ENCODE assay signal across 17 mouse cellular contexts in the genomic region with DNA sequence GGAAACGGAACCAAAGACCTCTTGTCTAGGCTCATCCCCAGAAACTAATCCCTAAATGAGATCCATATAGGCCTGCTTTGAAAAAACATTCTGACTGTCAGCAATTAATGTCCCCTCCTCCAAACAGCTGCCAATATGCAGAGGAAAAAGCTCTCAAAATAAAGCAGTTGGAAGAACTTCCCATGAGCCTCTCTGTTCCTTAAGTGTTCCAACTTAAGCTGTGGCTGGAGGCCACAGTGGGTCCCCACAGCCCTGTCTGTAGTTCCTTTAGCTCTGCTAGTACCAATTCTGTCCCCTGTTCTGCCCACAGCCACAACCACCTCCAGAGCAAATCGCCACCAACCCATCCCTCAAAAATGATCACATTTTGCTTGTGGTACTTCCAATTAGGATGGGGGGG. TPM values are rescaled to one million over a fixed set of nuclear protein-coding genes. Genes with fewer than 3 reads are reported as not detected.
DNase-seq lines count a peak whose midpoint lies in the region; ATAC-seq and TF ChIP-seq lines count a peak whose summit lies in the region.
"Had no signal": no experiment of that assay in that cellular context is flagged by ENCODE, and none has a peak within 500 bp of the region (broad histone marks: within the 10 kb centered on the region; RNA-seq: fewer than 3 reads in every experiment).

No protein-coding gene starts in this region.

- no peaks in the 10 kb centered on the region for H3K36me3 ChIP-seq in intestine, embryonic 15.5 days
- H3K36me3 ChIP-seq in intestine, postnatal 0 days (ENCODE audit: control insufficient read depth, insufficient read depth) = no peaks in the 10 kb centered on the region
- no peaks in the 10 kb centered on the region for H3K36me3 ChIP-seq in embryonic facial prominence, embryonic 14.5 days (ENCODE audit: control insufficient read depth, insufficient read depth, low read length)
- H3K36me3 ChIP-seq in limb, embryonic 14.5 days (ENCODE audit: control insufficient read depth, insufficient read depth, low read length) = peaks cover 4% of the 10 kb centered on the region
- H3K36me3 ChIP-seq: embryonic facial prominence, embryonic 12.5 days; hindbrain, embryonic 12.5 days; midbrain, embryonic 13.5 days had no signal

- 82% methylated on average over 2 of the region's 2 CpGs for WGBS in intestine, embryonic 15.5 days
- WGBS in intestine, postnatal 0 days = 75% methylated on average over 2 of the region's 2 CpGs
- WGBS in embryonic facial prominence, embryonic 14.5 days = 38% methylated on average over 2 of the region's 2 CpGs
- WGBS in limb, embryonic 14.5 days = 63% methylated on average over 2 of the region's 2 CpGs

- DNase-seq in NIH3T3 (ENCODE audit: low read depth) = peak; percentile 12
- peak; percentile 86 for DNase-seq in embryonic facial prominence, embryonic 14.5 days (ENCODE audit: low spot score)
- no peak for DNase-seq in limb, embryonic 14.5 days (ENCODE audit: low spot score)
- DNase-seq in embryo, embryonic 10.5 days (ENCODE audit: low spot score) = no peak
- DNase-seq in right cerebral cortex, postnatal 10 days (ENCODE audit: low spot score in 2 of 2) = no peak
- DNase-seq: adrenal gland, adult 8-10 months; cerebellum, adult 9-10 months; heart, adult 11 months; heart, postnatal 14 days; kidney, postnatal 36 days; liver, postnatal 0 days had no signal

- H3K4me2 ChIP-seq in intestine, embryonic 15.5 days (replicated peaks) = no peak overlapping the region
- H3K4me2 ChIP-seq in intestine, postnatal 0 days (replicated peaks; ENCODE audit: low read depth) = no peak overlapping the region
- H3K4me2 ChIP-seq in embryonic facial prominence, embryonic 14.5 days (ENCODE audit: low read depth, low read length) = no peak overlapping the region
- H3K4me2 ChIP-seq in limb, embryonic 14.5 days (replicated peaks; ENCODE audit: low read depth, low read length, severe bottlenecking) = no peak overlapping the region
- H3K4me2 ChIP-seq: embryonic facial prominence, embryonic 12.5 days; heart, embryonic 12.5 days; hindbrain, embryonic 12.5 days; midbrain, embryonic 13.5 days had no signal

- 0 out of 2 replicates have a peak, but pooled peaks cover 5% of the 10 kb centered on the region for H3K4me1 ChIP-seq in intestine, embryonic 15.5 days (replicated peaks)
- no peaks in the 10 kb centered on the region for H3K4me1 ChIP-seq in intestine, postnatal 0 days (replicated peaks; ENCODE audit: control insufficient read depth, insufficient read depth, low read length)
- H3K4me1 ChIP-seq in embryonic facial prominence, embryonic 14.5 days (ENCODE audit: control insufficient read depth, insufficient read depth, low read length) = peaks cover 81% of the 10 kb centered on the region
- peaks cover 66% of the 10 kb centered on the region for H3K4me1 ChIP-seq in limb, embryonic 14.5 days (ENCODE audit: control insufficient read depth, insufficient read depth, low read length)

- no peak overlapping the region for H3K4me3 ChIP-seq in intestine, embryonic 15.5 days (replicated peaks)
- H3K4me3 ChIP-seq in intestine, postnatal 0 days (ENCODE audit: low read depth, low read length) = no peak overlapping the region
- no peak overlapping the region for H3K4me3 ChIP-seq in embryonic facial prominence, embryonic 14.5 days (ENCODE audit: low read depth, low read length)
- H3K4me3 ChIP-seq in limb, embryonic 14.5 days (replicated peaks; ENCODE audit: low read length) = no peak overlapping the region
- H3K4me3 ChIP-seq: embryonic facial prominence, embryonic 12.5 days; heart, embryonic 12.5 days; hindbrain, embryonic 12.5 days; midbrain, embryonic 13.5 days had no signal

- no peaks in the 10 kb centered on the region for H3K9me3 ChIP-seq in intestine, embryonic 15.5 days
- H3K9me3 ChIP-seq in intestine, postnatal 0 days (ENCODE audit: control insufficient read depth) = no peaks in the 10 kb centered on the region
- H3K9me3 ChIP-seq in embryonic facial prominence, embryonic 14.5 days (ENCODE audit: control insufficient read depth, low read length) = no peaks in the 10 kb centered on the region
- H3K9me3 ChIP-seq in limb, embryonic 14.5 days (ENCODE audit: control insufficient read depth, low read length) = no peaks in the 10 kb centered on the region
- H3K9me3 ChIP-seq: embryonic facial prominence, embryonic 12.5 days; heart, embryonic 12.5 days; hindbrain, embryonic 12.5 days; midbrain, embryonic 13.5 days had no signal

- no peak overlapping the region for H3K9ac ChIP-seq in intestine, embryonic 15.5 days
- H3K9ac ChIP-seq in intestine, postnatal 0 days (ENCODE audit: low read depth, low read length) = no peak overlapping the region
- H3K9ac ChIP-seq in embryonic facial prominence, embryonic 14.5 days (ENCODE audit: low read depth, low read length) = no peak overlapping the region
- no peak overlapping the region for H3K9ac ChIP-seq in limb, embryonic 14.5 days (ENCODE audit: low read depth, low read length, severe bottlenecking)
- H3K9ac ChIP-seq: heart, embryonic 12.5 days; hindbrain, embryonic 12.5 days; liver, postnatal 0 days; midbrain, embryonic 13.5 days had no signal

- TF ChIP-seq CTCF in intestine, postnatal 0 days (IDR thresholded peaks at IDR 0.05; ENCODE audit: low read depth) = no peak

- no peaks in the 10 kb centered on the region for H3K27me3 ChIP-seq in intestine, embryonic 15.5 days (replicated peaks)
- H3K27me3 ChIP-seq in intestine, postnatal 0 days (replicated peaks; ENCODE audit: control insufficient read depth, insufficient read depth, low read length) = no peaks in the 10 kb centered on the region
- H3K27me3 ChIP-seq in embryonic facial prominence, embryonic 14.5 days (replicated peaks; ENCODE audit: control insufficient read depth, insufficient read depth, low read length) = no peaks in the 10 kb centered on the region
- no peaks in the 10 kb centered on the region for H3K27me3 ChIP-seq in limb, embryonic 14.5 days (ENCODE audit: control insufficient read depth, insufficient read depth, low read length)
- H3K27me3 ChIP-seq: embryonic facial prominence, embryonic 12.5 days; heart, embryonic 12.5 days; hindbrain, embryonic 12.5 days; midbrain, embryonic 13.5 days had no signal

- no peak for ATAC-seq in intestine, embryonic 15.5 days
- ATAC-seq in intestine, postnatal 0 days = no peak
- ATAC-seq in embryonic facial prominence, embryonic 14.5 days (ENCODE audit: low read depth) = no peak
- ATAC-seq in limb, embryonic 14.5 days (ENCODE audit: low FRiP score, low read depth) = no peak
- ATAC-seq: liver, postnatal 0 days; midbrain, embryonic 13.5 days had no signal

- H3K27ac ChIP-seq in intestine, embryonic 15.5 days = 0 out of 2 replicates have a peak overlapping the region, but pooled peaks have one; percentile 7
- no peak overlapping the region for H3K27ac ChIP-seq in intestine, postnatal 0 days (ENCODE audit: low read depth, low read length)
- peak overlapping the region; percentile 69; the same call in 1 of the 2 replicates for H3K27ac ChIP-seq in embryonic facial prominence, embryonic 14.5 days (replicated peaks; ENCODE audit: low read depth, low read length)
- H3K27ac ChIP-seq in limb, embryonic 14.5 days (replicated peaks; ENCODE audit: low read depth, low read length) = peak overlapping the region; percentile 49
- H3K27ac ChIP-seq: hindbrain, embryonic 12.5 days; midbrain, embryonic 13.5 days had no signal

- no peak for TF ChIP-seq POLR2A in limb, embryonic 14.5 days (IDR thresholded peaks at IDR 0.05; ENCODE audit: borderline replicate concordance, extremely low read depth, insufficient read depth, insufficient read length)

RNA-seq across cellular contexts. Expression of gene Rbfox2, which starts 10.2 kb away (rescaled TPM):
- polyA plus RNA-seq in intestine, embryonic 15.5 days (2015; fragmentation: Nextera tagmentation; extraction: Ambion mirVana) = 42.6 and 44.8 TPM in 2 replicates
- 16.8 and 20.3 TPM in 2 replicates for polyA plus RNA-seq in intestine, postnatal 0 days (2015; fragmentation: Nextera tagmentation; extraction: Ambion mirVana)
- 97.4 and 107 TPM in 2 replicates for polyA plus RNA-seq in embryonic facial prominence, embryonic 14.5 days (2014; fragmentation: Nextera tagmentation; extraction: Ambion mirVana)
- polyA plus RNA-seq in limb, embryonic 14.5 days (2012; rRNA removed) = 189 and 205 TPM in 2 replicates
- 94.7 and 101 TPM in 2 replicates for polyA plus RNA-seq in limb, embryonic 14.5 days (2014; fragmentation: Nextera tagmentation; extraction: Ambion mirVana)

Comparison
In these comparisons a context has a peak if more than half of its experiments do, and no peak if none do; other contexts are left out.
1. DNase-seq: peak in NIH3T3 (single experiment) and embryonic facial prominence, embryonic 14.5 days (single experiment); none in limb, embryonic 14.5 days (single experiment), embryo, embryonic 10.5 days (single experiment) and right cerebral cortex, postnatal 10 days (0 of 2).